Mouse (Mus musculus) bone marrow, adult 2 months (tissue): Measurements from ENCODE around the gene Fbxo24. TPM values are rescaled to one million over a fixed set of nuclear protein-coding genes. Genes with fewer than 3 reads are reported as not detected.

Experiments used
- H3K27ac ChIP-seq: fragments of 200-500 bp; 2 replicates; pipeline ENCODE4 v1.5.1; 2012; ENCODE audit warnings: low read depth, mild to moderate bottlenecking, control low read depth, inconsistent platforms, low read length; ENCODE audit not compliant: control insufficient read depth, poor library complexity, insufficient read depth
- H3K4me1 ChIP-seq: fragments of 200-500 bp; 2 replicates; pipeline ENCODE4 v1.6.1; 2011; ENCODE audit warnings: low read length; ENCODE audit not compliant: control insufficient read depth, insufficient read depth
- H3K4me3 ChIP-seq: fragments of 200-500 bp; replicated peaks from 2 replicates; pipeline ENCODE3; 2011; ENCODE audit warnings: mild to moderate bottlenecking, low read depth, low read length, control low read depth; ENCODE audit not compliant: control insufficient read depth
- CTCF ChIP-seq: fragments of 200-500 bp; IDR thresholded peaks from 2 replicates; pipeline ENCODE4 v1.5.1; 2011; ENCODE audit warnings: low read length, control low read depth; ENCODE audit not compliant: control insufficient read depth, insufficient read depth
- POLR2A ChIP-seq: fragments of 200-500 bp; IDR thresholded peaks from 2 replicates; pipeline ENCODE4 v1.6.1; 2011; ENCODE audit warnings: low read depth, mild to moderate bottlenecking, control low read depth, low read length, borderline replicate concordance; ENCODE audit not compliant: control insufficient read depth
- WGBS: fragments of 180-500 bp; shearing (Covaris S2); methylation state at CpG from one replicate; pipeline ENCODE4 v1.1.7; 2018; 5-methylcytosine and 5-hydroxymethylcytosine counted together
- polyA plus RNA-seq: library from polyadenylated mRNA; stranded (reverse); fragments of >200 nt; gene quantifications from 2 replicates; pipeline ENCODE4 v1.2.4, GENCODE M21; 2011; ENCODE audit warnings: low replicate concordance; ENCODE audit not compliant: missing spikeins, insufficient read depth, insufficient read length

Gene Fbxo24
- polyA plus RNA-seq, 1 experiment = not detected

- TF ChIP-seq CTCF (no peak), POLR2A (no peak)
- no peak overlapping the region for H3K4me3 ChIP-seq
- no peak overlapping the region for H3K27ac ChIP-seq
- WGBS = 61% methylated on average over 9 of the region's 9 CpGs
- peaks cover 2% of the 10 kb centered on the region; the same call in 1 of the 2 replicates for H3K4me1 ChIP-seq
Measured at GRCm38 (mm10) chr5:137647827-137648601, 19.2 kb upstream of the Fbxo24 start.

DNA sequence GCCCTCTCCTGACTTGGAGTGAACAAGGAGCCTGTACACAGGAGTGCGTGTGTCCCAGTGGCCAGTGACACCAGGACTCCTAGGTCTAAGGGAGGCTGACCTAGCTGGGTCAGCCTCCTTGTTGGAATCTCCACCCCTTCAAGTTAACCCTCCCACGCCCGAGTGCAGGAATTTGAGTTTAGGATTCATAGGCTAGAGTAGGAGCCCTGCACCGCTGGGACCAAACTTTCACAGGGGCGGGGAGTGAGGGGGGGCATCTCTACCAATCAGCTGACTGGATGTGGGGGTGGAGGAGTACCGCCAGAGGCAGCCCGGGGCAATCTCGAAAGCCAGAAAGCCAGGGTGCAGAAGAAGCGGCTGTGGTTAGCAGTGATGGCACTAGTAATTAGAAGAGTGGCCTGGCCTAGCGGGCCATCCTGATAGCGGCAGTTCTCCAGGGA is 16.9 kb upstream of the Fbxo24 start, which contains the start of gene Irs3:
Gene Irs3, minus strand, starts transcription at position 63 of the 440 bp plus-strand sequence.
- Histone ChIP-seq H3K4me3 (peak within 1 kb of the TSS; percentile 56), H3K27ac (peak within 1 kb of the TSS; percentile 23; the same call in 1 of the 2 replicates), H3K4me1 (peaks cover 2% of the 10 kb centered on the region; the same call in 1 of the 2 replicates)
- 33% methylated on average over 11 of the region's 11 CpGs for WGBS
- no peak for TF ChIP-seq POLR2A
- no peak for TF ChIP-seq CTCF

- Histone ChIP-seq H3K4me3 (peak overlapping the region; percentile 56), H3K27ac (peak overlapping the region; percentile 23; the same call in 1 of the 2 replicates), H3K4me1 (peaks cover 2% of the 10 kb centered on the region; the same call in 1 of the 2 replicates)
- WGBS = 4% methylated on average over 44 of the region's 44 CpGs
- TF ChIP-seq POLR2A (no peak), CTCF (no peak)
Measured at GRCm38 (mm10) chr5:137645091-137645651, 16.4 kb upstream of the Fbxo24 start.

DNA sequence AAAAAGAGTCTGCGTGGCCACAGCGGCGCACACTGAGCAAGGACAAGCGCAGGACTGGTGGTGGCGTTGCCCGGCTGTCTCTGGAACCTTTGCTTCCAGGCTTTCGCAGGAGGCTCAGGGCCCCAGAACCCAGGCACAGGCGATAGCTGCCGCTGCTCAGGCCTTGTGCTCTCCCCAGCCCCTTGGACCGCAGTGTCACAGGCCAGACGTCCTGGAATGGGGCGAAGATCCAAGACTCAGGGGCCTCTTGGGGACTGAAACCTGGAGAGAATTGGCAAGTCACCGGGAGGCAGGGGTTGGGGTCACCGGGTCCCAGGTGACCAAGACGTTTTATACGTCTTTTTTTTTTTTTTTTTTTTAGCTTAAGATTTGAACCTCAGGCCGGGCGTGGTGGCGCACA is 15.7 kb upstream of the Fbxo24 start:
- Histone ChIP-seq H3K27ac (no peak overlapping the region), H3K4me3 (no peak overlapping the region), H3K4me1 (peaks cover 2% of the 10 kb centered on the region; the same call in 1 of the 2 replicates)
- TF ChIP-seq POLR2A = no peak
- TF ChIP-seq CTCF = no peak
- 81% methylated on average over 19 of the region's 19 CpGs for WGBS

- no peaks in the 10 kb centered on the region for H3K4me1 ChIP-seq
- no peak overlapping the region for H3K4me3 ChIP-seq
- WGBS = 72% methylated on average over 4 of the region's 4 CpGs
- no peak overlapping the region for H3K27ac ChIP-seq
- TF ChIP-seq POLR2A = no peak
- no peak for TF ChIP-seq CTCF
Measured at GRCm38 (mm10) chr5:137642886-137643285, 14.1 kb upstream of the Fbxo24 start.

- TF ChIP-seq CTCF (peak; percentile 60), POLR2A (no peak)
- no peaks in the 10 kb centered on the region for H3K4me1 ChIP-seq
- H3K4me3 ChIP-seq = no peak within 1 kb of the TSS
- no peak within 1 kb of the TSS for H3K27ac ChIP-seq
- 81% methylated on average over 19 of the region's 19 CpGs for WGBS
Measured at GRCm38 (mm10) chr5:137641054-137641453, 12.3 kb upstream of the Fbxo24 start, which contains the start of gene Sap25. Sap25 (plus strand) TSS chr5:137641334.

GRCm38 (mm10) chr5:137639472-137639871 is 10.7 kb upstream of the Fbxo24 start:
- no peaks in the 10 kb centered on the region for H3K4me1 ChIP-seq
- WGBS = 87% methylated on average over 7 of the region's 7 CpGs

DNA sequence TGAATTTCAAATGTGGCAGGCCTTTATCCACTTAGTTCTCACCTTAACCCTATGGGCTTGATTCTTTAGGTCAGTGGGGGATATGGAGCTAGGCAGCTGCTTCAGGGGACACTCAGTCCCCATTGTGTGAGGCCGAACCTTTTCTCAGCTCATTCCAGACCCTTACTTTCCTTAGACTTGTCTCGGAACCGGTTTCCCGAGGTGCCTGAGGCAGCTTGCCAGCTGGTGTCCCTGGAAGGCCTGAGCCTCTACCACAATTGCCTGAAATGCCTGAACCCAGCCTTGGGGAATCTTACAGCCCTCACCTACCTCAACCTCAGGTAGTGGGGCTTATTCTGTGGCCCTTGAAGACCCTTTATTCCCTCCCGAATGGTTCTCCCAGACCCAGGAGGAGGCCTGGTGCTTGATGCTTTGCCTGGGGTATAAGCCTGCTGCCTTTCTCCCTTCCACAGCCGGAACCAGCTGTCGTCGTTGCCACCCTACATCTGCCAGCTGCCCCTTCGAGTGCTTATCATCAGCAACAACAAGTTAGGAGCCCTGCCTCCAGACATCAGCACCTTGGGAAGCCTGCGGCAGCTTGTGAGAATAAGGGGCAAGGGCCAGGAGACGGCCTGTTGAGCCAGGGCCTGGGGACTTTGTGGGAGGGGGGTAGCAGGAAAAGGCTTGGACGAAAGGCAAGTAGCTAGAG is 4.7 kb upstream of the Fbxo24 start:
- Histone ChIP-seq H3K4me3 (no peak overlapping the region), H3K4me1 (peaks cover 3% of the 10 kb centered on the region; the same call in 1 of the 2 replicates), H3K27ac (no peak overlapping the region)
- WGBS = 83% methylated on average over 12 of the region's 12 CpGs
- TF ChIP-seq POLR2A (no peak), CTCF (no peak)

More at GRCm38 (mm10) chr5:137639472-137639871, 10.7 kb upstream of the Fbxo24 start:
- TF ChIP-seq CTCF (no peak), POLR2A (no peak)
- no peak overlapping the region for H3K4me3 ChIP-seq
- no peak overlapping the region for H3K27ac ChIP-seq
